Mouse (Mus musculus) layer of hippocampus, postnatal 25 days (tissue): Measurements from ENCODE around the gene Sptbn4. TPM values are rescaled to one million over a fixed set of nuclear protein-coding genes. Genes with fewer than 3 reads are reported as not detected.

Source experiments
- DNase-seq, 2 experiments: peaks; one replicate each; pipeline ENCODE4 v3.0.0; 2022; ENCODE audit warnings: mixed read lengths in 2 of 2, low spot score in 1 of 2; ENCODE audit errors: extremely low spot score in 1 of 2
- total RNA-seq, 2 experiments: library from RNA; stranded (reverse); gene quantifications; 2 replicates each; pipeline ENCODE4 v1.2.3; 2021

Gene Sptbn4
- total RNA-seq, 2 experiments from 2014 or later: 121 to 142 TPM

GRCm38 (mm10) chr7:27475596-27475995 lies 28.1 kb upstream of the Sptbn4 start:
- DNase-seq: no peak

GRCm38 (mm10) chr7:27474490-27474954 lies 27.0 kb upstream of the Sptbn4 start:
- peak; percentile 80 to 92 for DNase-seq

GRCm38 (mm10) chr7:27473835-27474489 lies 26.5 kb upstream of the Sptbn4 start:
- DNase-seq: no peak

GRCm38 (mm10) chr7:27473156-27473834 lies 25.8 kb upstream of the Sptbn4 start, which contains the start of gene Sertad3:
Sertad3 (plus strand) TSS chr7:27473768.
- peak; percentile 97 for DNase-seq

- no peak for DNase-seq
These were observed 25.1 kb upstream of the Sptbn4 start for GRCm38 (mm10) chr7:27472596-27472995.

- no peak for DNase-seq
These were observed 24.1 kb upstream of the Sptbn4 start for GRCm38 (mm10) chr7:27471390-27472120.

GRCm38 (mm10) chr7:27467648-27468047 lies 20.2 kb upstream of the Sptbn4 start:
- DNase-seq: no peak

GRCm38 (mm10) chr7:27460477-27460876 lies 13.0 kb upstream of the Sptbn4 start:
- DNase-seq: no peak

GRCm38 (mm10) chr7:27459640-27460039 lies 12.2 kb upstream of the Sptbn4 start:
- DNase-seq: no peak

GRCm38 (mm10) chr7:27458614-27459013 lies 11.1 kb upstream of the Sptbn4 start:
- no peak for DNase-seq

- no peak for DNase-seq
These were observed 7.8 kb upstream of the Sptbn4 start for GRCm38 (mm10) chr7:27455273-27455672.

- no peak for DNase-seq
These were observed 7.1 kb upstream of the Sptbn4 start for GRCm38 (mm10) chr7:27454461-27455121.

GRCm38 (mm10) chr7:27452206-27452770 lies 4.8 kb upstream of the Sptbn4 start:
- DNase-seq: no peak

- DNase-seq: no peak
These were observed 3.9 kb upstream of the Sptbn4 start for GRCm38 (mm10) chr7:27451359-27451758.

GRCm38 (mm10) chr7:27449256-27449862 lies 1.9 kb upstream of the Sptbn4 start:
- peak; percentile 45 to 86 for DNase-seq

- peak in 1 of 2 experiments; percentile 11 for DNase-seq
These were observed 1.1 kb upstream of the Sptbn4 start for GRCm38 (mm10) chr7:27448421-27449206.

- DNase-seq: peak; percentile 45 to 68
These were observed 716 bp downstream of the Sptbn4 start for GRCm38 (mm10) chr7:27446521-27447418.

GRCm38 (mm10) chr7:27446051-27446450 lies 1.4 kb downstream of the Sptbn4 start:
- peak; percentile 11 to 24 for DNase-seq
